44 mouse cellular contexts compared by ENCODE assay signal in genomic region chr9:99620196-99620595, GRCm38 (mm10). TPM values are rescaled to one million over a fixed set of nuclear protein-coding genes. Genes with fewer than 3 reads are reported as not detected.
"Had no signal": no experiment of that assay in that cellular context is flagged by ENCODE, and none has a peak within 500 bp of the region (broad histone marks: within the 10 kb centered on the region; RNA-seq: fewer than 3 reads in every experiment).

No protein-coding gene starts in this region.

- ATAC-seq: liver, embryonic 12.5 days; liver, postnatal 0 days; lung, postnatal 0 days; midbrain, embryonic 13.5 days; midbrain, embryonic 15.5 days; midbrain, embryonic 16.5 days had no signal

- H3K27me3 ChIP-seq: limb, embryonic 12.5 days; limb, embryonic 13.5 days; limb, embryonic 15.5 days; liver, embryonic 12.5 days; liver, embryonic 13.5 days; liver, embryonic 15.5 days; lung, embryonic 15.5 days; midbrain, embryonic 12.5 days; midbrain, embryonic 13.5 days; midbrain, embryonic 15.5 days had no signal

- DNase-seq: left cerebral cortex, postnatal 4 days; liver; liver, embryonic 13.5 days; liver, postnatal 0 days; lung, adult 18-20 months; lung, adult 2 months; lung, embryonic 14.5 days; lung, postnatal 10 days; lung, postnatal 14 days; lung, postnatal 36 days; lung, postnatal 4 days; midbrain, embryonic 14.5 days had no signal

- H3K27ac ChIP-seq: limb, embryonic 10.5 days; limb, embryonic 12.5 days; limb, embryonic 13.5 days; limb, embryonic 15.5 days; liver, embryonic 12.5 days; liver, embryonic 13.5 days; liver, embryonic 14.5 days; liver, embryonic 15.5 days; lung, embryonic 15.5 days; macrophage; midbrain, embryonic 10.5 days; midbrain, embryonic 12.5 days; midbrain, embryonic 13.5 days; midbrain, embryonic 15.5 days had no signal

- H3K9me3 ChIP-seq: limb, embryonic 10.5 days; limb, embryonic 12.5 days; limb, embryonic 13.5 days; limb, embryonic 15.5 days; liver, embryonic 12.5 days; liver, embryonic 13.5 days; liver, embryonic 15.5 days; lung, embryonic 15.5 days; megakaryocyte, embryonic 14.5 days; midbrain, embryonic 10.5 days; midbrain, embryonic 12.5 days; midbrain, embryonic 13.5 days; midbrain, embryonic 15.5 days had no signal

- H3K36me3 ChIP-seq: limb, embryonic 10.5 days; limb, embryonic 12.5 days; limb, embryonic 13.5 days; limb, embryonic 15.5 days; liver, embryonic 12.5 days; liver, embryonic 13.5 days; liver, embryonic 15.5 days; lung, embryonic 15.5 days; midbrain, embryonic 10.5 days; midbrain, embryonic 12.5 days; midbrain, embryonic 13.5 days; midbrain, embryonic 15.5 days had no signal

- H3K9ac ChIP-seq: limb, embryonic 12.5 days; limb, embryonic 13.5 days; limb, embryonic 15.5 days; liver, embryonic 12.5 days; liver, embryonic 13.5 days; liver, embryonic 14.5 days; liver, embryonic 15.5 days; liver, postnatal 0 days; lung, embryonic 14.5 days; lung, embryonic 15.5 days; midbrain, embryonic 12.5 days; midbrain, embryonic 13.5 days; midbrain, embryonic 15.5 days had no signal

- H3K4me3 ChIP-seq: limb, embryonic 10.5 days; limb, embryonic 12.5 days; limb, embryonic 13.5 days; limb, embryonic 15.5 days; liver, embryonic 12.5 days; liver, embryonic 13.5 days; liver, embryonic 15.5 days; lung, embryonic 15.5 days; megakaryocyte, embryonic 14.5 days; midbrain, embryonic 10.5 days; midbrain, embryonic 12.5 days; midbrain, embryonic 13.5 days; midbrain, embryonic 15.5 days; myocyte had no signal

- H3K4me2 ChIP-seq: limb, embryonic 12.5 days; limb, embryonic 13.5 days; limb, embryonic 15.5 days; liver, embryonic 11.5 days; liver, embryonic 12.5 days; liver, embryonic 13.5 days; liver, embryonic 15.5 days; lung, embryonic 14.5 days; lung, embryonic 15.5 days; midbrain, embryonic 11.5 days; midbrain, embryonic 12.5 days; midbrain, embryonic 13.5 days; midbrain, embryonic 15.5 days had no signal

- H3K4me1 ChIP-seq: limb, embryonic 10.5 days; limb, embryonic 12.5 days; limb, embryonic 13.5 days; limb, embryonic 15.5 days; liver, embryonic 12.5 days; liver, embryonic 13.5 days; liver, embryonic 15.5 days; megakaryocyte, embryonic 14.5 days; midbrain, embryonic 10.5 days; midbrain, embryonic 12.5 days; midbrain, embryonic 13.5 days; midbrain, embryonic 15.5 days had no signal

RNA-seq across cellular contexts. Expression of gene A4gnt, which starts 7.9 kb away (rescaled TPM):
- total RNA-seq: left cerebral cortex, postnatal 10 days; left cerebral cortex, postnatal 14 days; left cerebral cortex, postnatal 4 days; liver, adult 2 months; megakaryocyte progenitor cell, adult 5-6 weeks; megakaryocyte, adult 5-6 weeks; megakaryocyte-erythroid progenitor cell, adult 5-6 weeks; midbrain, postnatal 0 days; monocyte, adult 5-6 weeks had no signal
- polyA plus RNA-seq: limb, embryonic 10.5 days; limb, embryonic 11.5 days; limb, embryonic 12.5 days; limb, embryonic 13.5 days; limb, embryonic 14.5 days; liver, adult 2 months; liver, embryonic 11.5 days; liver, embryonic 12.5 days; liver, embryonic 13.5 days; liver, embryonic 14.5 days; liver, embryonic 15.5 days; liver, embryonic 16.5 days; liver, postnatal 0 days; lung, adult 2 months; lung, embryonic 14.5 days; lung, embryonic 15.5 days; lung, embryonic 16.5 days; lung, postnatal 0 days; macrophage; midbrain, embryonic 10.5 days; midbrain, embryonic 11.5 days; midbrain, embryonic 12.5 days; midbrain, embryonic 13.5 days; midbrain, embryonic 14.5 days; midbrain, embryonic 15.5 days; midbrain, embryonic 16.5 days; midbrain, postnatal 0 days; myocyte; neural tube, embryonic 11.5 days had no signal

RNA-seq across cellular contexts. Expression of gene Dzip1l, which starts 9.1 kb away (rescaled TPM):
- total RNA-seq: megakaryocyte progenitor cell, adult 5-6 weeks; megakaryocyte, adult 5-6 weeks; megakaryocyte-erythroid progenitor cell, adult 5-6 weeks; monocyte, adult 5-6 weeks had no signal
- polyA plus RNA-seq: macrophage had no signal
